In the genomic region with DNA sequence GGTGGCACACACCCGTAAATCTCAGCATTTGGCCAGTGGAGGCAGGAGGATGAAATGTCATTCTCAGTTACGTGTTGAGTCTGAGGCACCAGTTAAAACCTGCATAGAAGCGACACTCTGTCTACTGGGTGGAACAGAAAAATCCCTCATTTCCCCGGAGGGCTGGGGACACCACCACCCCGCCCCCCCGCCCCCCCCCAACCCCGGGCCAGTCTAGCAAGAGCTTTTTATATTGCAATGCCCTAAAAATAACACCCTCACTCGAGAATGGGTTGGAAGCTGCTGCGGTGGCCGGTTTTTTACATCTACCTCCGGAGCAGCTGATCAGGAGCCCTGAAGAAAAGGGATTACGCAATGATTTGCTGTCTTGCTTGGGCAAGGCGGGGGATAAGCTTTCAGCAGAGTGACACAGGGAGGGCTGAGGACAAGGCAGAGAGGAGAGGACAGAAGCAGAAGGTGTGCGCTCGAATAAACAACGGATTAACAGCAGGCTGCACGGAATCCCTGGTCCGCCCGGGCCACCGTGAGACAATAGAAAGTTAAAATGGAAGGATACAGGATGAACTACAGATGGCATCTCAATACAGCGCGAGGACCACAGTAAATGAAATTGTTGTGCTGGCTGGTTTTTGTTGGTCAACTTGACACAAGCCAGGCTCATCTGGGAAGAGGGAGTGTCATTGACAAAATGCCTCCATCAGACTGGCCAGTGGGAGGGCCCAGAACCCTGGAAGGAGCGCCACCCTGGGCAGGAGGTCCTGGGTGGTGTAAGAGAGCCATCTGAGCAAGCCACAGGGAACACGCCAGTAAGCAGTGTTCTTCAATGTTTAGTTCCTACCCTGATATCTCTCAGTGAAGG, we compare ENCODE assay signal across 8 mouse cellular contexts. TPM values are rescaled to one million over a fixed set of nuclear protein-coding genes. Genes with fewer than 3 reads are reported as not detected.
DNase-seq lines count a peak whose midpoint lies in the region; ATAC-seq lines count a peak whose summit lies in the region.

No protein-coding gene starts in this region.

- no peaks in the 10 kb centered on the region for H3K36me3 ChIP-seq in lung, embryonic 15.5 days
- no peaks in the 10 kb centered on the region for H3K36me3 ChIP-seq in heart, embryonic 14.5 days (ENCODE audit: control insufficient read depth, insufficient read depth, low read length)
- no peaks in the 10 kb centered on the region for H3K36me3 ChIP-seq in liver, embryonic 12.5 days
- no peaks in the 10 kb centered on the region for H3K36me3 ChIP-seq in neural tube, embryonic 15.5 days

- H3K9me3 ChIP-seq in lung, embryonic 15.5 days, result no peaks in the 10 kb centered on the region
- no peaks in the 10 kb centered on the region for H3K9me3 ChIP-seq in heart, embryonic 14.5 days (ENCODE audit: control insufficient read depth, low read length)
- no peaks in the 10 kb centered on the region for H3K9me3 ChIP-seq in liver, embryonic 12.5 days (replicated peaks)
- H3K9me3 ChIP-seq in neural tube, embryonic 15.5 days (replicated peaks), result no peaks in the 10 kb centered on the region

- no peak for ATAC-seq in lung, embryonic 15.5 days (ENCODE audit: borderline replicate concordance, extremely low read depth, low FRiP score, low TSS enrichment)
- ATAC-seq in heart, embryonic 14.5 days (ENCODE audit: insufficient number of reproducible peaks, insufficient read depth, low FRiP score, low read depth), result no peak
- no peak for ATAC-seq in liver, embryonic 12.5 days
- peak; percentile 82 for ATAC-seq in neural tube, embryonic 15.5 days (ENCODE audit: low FRiP score)

- H3K9ac ChIP-seq in lung, embryonic 15.5 days, result no peak overlapping the region
- H3K9ac ChIP-seq in heart, embryonic 14.5 days (ENCODE audit: low read length), result peak overlapping the region; percentile 72
- no peak overlapping the region for H3K9ac ChIP-seq in liver, embryonic 12.5 days
- peak overlapping the region; percentile 41 for H3K9ac ChIP-seq in neural tube, embryonic 15.5 days (replicated peaks)

- peak overlapping the region; percentile 56 for H3K4me2 ChIP-seq in lung, embryonic 15.5 days
- peak overlapping the region; percentile 78 for H3K4me2 ChIP-seq in heart, embryonic 14.5 days (ENCODE audit: low read length)
- H3K4me2 ChIP-seq in liver, embryonic 12.5 days, result peak overlapping the region; percentile 45
- peak overlapping the region; percentile 66 for H3K4me2 ChIP-seq in neural tube, embryonic 15.5 days

- H3K4me3 ChIP-seq in lung, embryonic 15.5 days, result peak overlapping the region; percentile 27
- peak overlapping the region; percentile 28 to 57 for H3K4me3 ChIP-seq in heart, embryonic 14.5 days (ENCODE audit: control insufficient read depth in 1 of 2, insufficient read depth in 1 of 2, low read depth in 1 of 2, low read length in 2 of 2)
- peak overlapping the region; percentile 2; the same call in 1 of the 2 replicates for H3K4me3 ChIP-seq in liver, embryonic 12.5 days
- H3K4me3 ChIP-seq in neural tube, embryonic 15.5 days (replicated peaks), result peak overlapping the region; percentile 36

- H3K4me1 ChIP-seq in lung, embryonic 15.5 days, result peaks cover 7% of the 10 kb centered on the region
- peaks cover 3 to 22% of the 10 kb centered on the region in 2 experiments for H3K4me1 ChIP-seq in heart, embryonic 14.5 days (ENCODE audit: control insufficient read depth in 2 of 2, insufficient read depth in 2 of 2, low read length in 2 of 2)
- H3K4me1 ChIP-seq in liver, embryonic 12.5 days, result peaks cover 2% of the 10 kb centered on the region; the same call in 1 of the 2 replicates
- peaks cover 18% of the 10 kb centered on the region for H3K4me1 ChIP-seq in neural tube, embryonic 15.5 days

- 5% methylated on average over 24 of the region's 24 CpGs for WGBS in lung, embryonic 15.5 days
- 3% methylated on average over 24 of the region's 24 CpGs for WGBS in heart, embryonic 14.5 days
- WGBS in liver, embryonic 12.5 days (ENCODE audit: insufficient replicate concordance), result 6% methylated on average over 22 of the region's 24 CpGs
- WGBS in neural tube, embryonic 15.5 days, result 7% methylated on average over 24 of the region's 24 CpGs

- H3K27ac ChIP-seq in lung, embryonic 15.5 days, result no peak overlapping the region
- H3K27ac ChIP-seq in heart, embryonic 14.5 days (replicated peaks in 1 of 2; ENCODE audit: control insufficient read depth in 1 of 2, insufficient read depth in 1 of 2, low read depth in 2 of 2, low read length in 2 of 2), result peak overlapping the region; percentile 76 to 92
- H3K27ac ChIP-seq in liver, embryonic 12.5 days, result no peak overlapping the region
- H3K27ac ChIP-seq in neural tube, embryonic 15.5 days (replicated peaks), result peak overlapping the region; percentile 89

- DNase-seq in lung, postnatal 10 days, result no peak
- DNase-seq in embryo, embryonic 10 days (ENCODE audit: low spot score), result peak; percentile 40
- DNase-seq in urinary bladder, postnatal 10 days (ENCODE audit: low spot score), result no peak
- no peak for DNase-seq in adipocyte (ENCODE audit: low spot score)

- H3K27me3 ChIP-seq in lung, embryonic 15.5 days, result no peaks in the 10 kb centered on the region
- H3K27me3 ChIP-seq in heart, embryonic 14.5 days (ENCODE audit: control insufficient read depth, insufficient read depth, low read length), result no peaks in the 10 kb centered on the region
- H3K27me3 ChIP-seq in liver, embryonic 12.5 days (replicated peaks), result peaks cover 26% of the 10 kb centered on the region
- H3K27me3 ChIP-seq in neural tube, embryonic 15.5 days (replicated peaks), result no peaks in the 10 kb centered on the region

RNA-seq across cellular contexts. Expression of gene Dync1li1, which starts 15.7 kb away (rescaled TPM):
- 51.3 and 60.3 TPM in 2 replicates for polyA plus RNA-seq in lung, embryonic 15.5 days (2015; fragmentation: Nextera tagmentation; extraction: Ambion mirVana)
- 80.1 and 82.5 TPM in 2 replicates for polyA plus RNA-seq in heart, embryonic 14.5 days (2014; fragmentation: Nextera tagmentation; extraction: Ambion mirVana)
- 37.7 and 41.3 TPM in 2 replicates for polyA plus RNA-seq in liver, embryonic 12.5 days (2016; fragmentation: Nextera tagmentation; extraction: Ambion mirVana)
- 124 and 140 TPM in 2 replicates for polyA plus RNA-seq in neural tube, embryonic 15.5 days (2015; fragmentation: Nextera tagmentation; extraction: Ambion mirVana)

RNA-seq across cellular contexts. Expression of gene Cnot10, which starts 32.9 kb away (rescaled TPM):
- 63.0 and 65.3 TPM in 2 replicates for polyA plus RNA-seq in lung, embryonic 15.5 days (2015; fragmentation: Nextera tagmentation; extraction: Ambion mirVana)
- 34.5 and 36.4 TPM in 2 replicates for polyA plus RNA-seq in heart, embryonic 14.5 days (2014; fragmentation: Nextera tagmentation; extraction: Ambion mirVana)
- 35.8 and 38.9 TPM in 2 replicates for polyA plus RNA-seq in liver, embryonic 12.5 days (2016; fragmentation: Nextera tagmentation; extraction: Ambion mirVana)
- polyA plus RNA-seq in neural tube, embryonic 15.5 days (2015; fragmentation: Nextera tagmentation; extraction: Ambion mirVana), result 54.2 and 57.8 TPM in 2 replicates

RNA-seq across cellular contexts. Expression of gene Cmtm6, which starts 58.0 kb away (rescaled TPM):
- 60.1 and 66.5 TPM in 2 replicates for polyA plus RNA-seq in lung, embryonic 15.5 days (2015; fragmentation: Nextera tagmentation; extraction: Ambion mirVana)
- 41.9 and 45.2 TPM in 2 replicates for polyA plus RNA-seq in heart, embryonic 14.5 days (2014; fragmentation: Nextera tagmentation; extraction: Ambion mirVana)
- polyA plus RNA-seq in liver, embryonic 12.5 days (2016; fragmentation: Nextera tagmentation; extraction: Ambion mirVana), result 26.0 and 29.1 TPM in 2 replicates
- polyA plus RNA-seq in neural tube, embryonic 15.5 days (2015; fragmentation: Nextera tagmentation; extraction: Ambion mirVana), result 17.9 and 29.2 TPM in 2 replicates

Comparison
In these comparisons a context has a peak if more than half of its experiments do, and no peak if none do; other contexts are left out.
1. H3K27ac ChIP-seq: peak in heart, embryonic 14.5 days (2 of 2) and neural tube, embryonic 15.5 days (single experiment); none in lung, embryonic 15.5 days (single experiment) and liver, embryonic 12.5 days (single experiment).
2. H3K9ac ChIP-seq: peak in heart, embryonic 14.5 days (single experiment) and neural tube, embryonic 15.5 days (single experiment); none in lung, embryonic 15.5 days (single experiment) and liver, embryonic 12.5 days (single experiment).
3. Peak in every context shown above with its lines, with median percentiles within 50 percentile points of each other: H3K4me2 ChIP-seq and H3K4me3 ChIP-seq.